Mouse (Mus musculus): ENCODE measurements around the gene Usp20. TPM values are rescaled to one million over a fixed set of nuclear protein-coding genes. Genes with fewer than 3 reads are reported as not detected.

Gene Usp20
- 38.5 TPM for polyA plus RNA-seq (2012; fragmentation: generic; extraction: Trizol)

GRCm38 (mm10) chr2:30981790-30982513, at the start of gene Usp20, which contains the start of gene BC005624:
TSS of gene Usp20 (plus strand) at chr2:30982279.
TSS of gene BC005624 (minus strand) at chr2:30982201.
- TF ChIP-seq POLR2A (IDR thresholded peaks at IDR 0.05; ENCODE audit: insufficient read length, low read depth) (peak; percentile 89), CEBPB (IDR thresholded peaks at IDR 0.05; ENCODE audit: insufficient read depth, poor library complexity, severe bottlenecking) (no peak), MAX (IDR thresholded peaks at IDR 0.05; ENCODE audit: low read depth) (no peak), MYOG (IDR thresholded peaks at IDR 0.05; ENCODE audit: control insufficient read depth in 1 of 3, insufficient read depth in 1 of 3, insufficient read length in 2 of 3, low read depth in 2 of 3) (peak in 2 of 3 experiments; percentile 48 to 61), USF1 (IDR thresholded peaks at IDR 0.05; ENCODE audit: low read depth) (no peak), E2F4 (IDR thresholded peaks at IDR 0.05; ENCODE audit: insufficient read depth) (no peak), TCF12 (IDR thresholded peaks at IDR 0.05; ENCODE audit: insufficient read depth, poor library complexity, severe bottlenecking) (no peak), POLR2AphosphoS2 (IDR thresholded peaks at IDR 0.05; ENCODE audit: insufficient read length, low read depth) (peak; percentile 87), REST (IDR thresholded peaks at IDR 0.05; ENCODE audit: insufficient read depth, insufficient read length) (no peak), TCF3 (IDR thresholded peaks at IDR 0.05; ENCODE audit: insufficient read length, low read depth) (no peak), SRF (IDR thresholded peaks at IDR 0.05; ENCODE audit: control insufficient read depth, insufficient read length, low read depth) (peak; percentile 86), MYOD1 (IDR thresholded peaks at IDR 0.05; ENCODE audit: control insufficient read depth in 1 of 3, insufficient read length in 2 of 3, low read depth in 2 of 3) (peak in 2 of 3 experiments; percentile 32 to 80)
- Histone ChIP-seq H3K4me3 (peak within 1 kb of the TSS; percentile 66), H3K4me2 (ENCODE audit: low read depth) (peak within 1 kb of the TSS; percentile 98)

GRCm38 (mm10) chr2:30933032-30933431, 49.0 kb upstream of the Usp20 start:
- H3ac ChIP-seq (ENCODE audit: control insufficient read depth, insufficient read length), result no peak overlapping the region
- H3K4me3 ChIP-seq, result no peak overlapping the region
- no peaks in the 10 kb centered on the region for H3K79me2 ChIP-seq (ENCODE audit: control insufficient read depth, insufficient read depth)
- H3K36me3 ChIP-seq (ENCODE audit: control insufficient read depth, insufficient read depth), result no peaks in the 10 kb centered on the region
- no peak overlapping the region for H3K4me2 ChIP-seq (ENCODE audit: low read depth)
- no peaks in the 10 kb centered on the region for H3K27me3 ChIP-seq (ENCODE audit: control insufficient read depth, insufficient read depth, insufficient read length)
- TF ChIP-seq CEBPB (IDR thresholded peaks at IDR 0.05; ENCODE audit: insufficient read depth, poor library complexity, severe bottlenecking) (no peak), POLR2AphosphoS2 (IDR thresholded peaks at IDR 0.05; ENCODE audit: insufficient read length, low read depth) (no peak), SRF (IDR thresholded peaks at IDR 0.05; ENCODE audit: control insufficient read depth, insufficient read length, low read depth) (no peak), TCF12 (IDR thresholded peaks at IDR 0.05; ENCODE audit: insufficient read depth, poor library complexity, severe bottlenecking) (no peak), MAX (IDR thresholded peaks at IDR 0.05; ENCODE audit: low read depth) (no peak), POLR2A (IDR thresholded peaks at IDR 0.05; ENCODE audit: insufficient read length, low read depth) (no peak)

More at GRCm38 (mm10) chr2:30981790-30982513, at the start of gene Usp20, which contains the start of gene BC005624:
- Histone ChIP-seq H3ac (ENCODE audit: control insufficient read depth, insufficient read length) (peak within 1 kb of the TSS; percentile 8), H3K79me2 (ENCODE audit: control insufficient read depth, insufficient read depth) (peaks cover 28% of the 10 kb centered on the region), H3K36me3 (ENCODE audit: control insufficient read depth, insufficient read depth) (peaks cover 13% of the 10 kb centered on the region), H3K27me3 (ENCODE audit: control insufficient read depth, insufficient read depth, insufficient read length) (no peaks in the 10 kb centered on the region)

- TF ChIP-seq TCF3 (IDR thresholded peaks at IDR 0.05; ENCODE audit: insufficient read length, low read depth) (no peak), POLR2A (IDR thresholded peaks at IDR 0.05; ENCODE audit: insufficient read length, low read depth) (no peak), USF1 (IDR thresholded peaks at IDR 0.05; ENCODE audit: low read depth) (no peak), TCF12 (IDR thresholded peaks at IDR 0.05; ENCODE audit: insufficient read depth, poor library complexity, severe bottlenecking) (no peak), MYOG (IDR thresholded peaks at IDR 0.05; ENCODE audit: control insufficient read depth in 1 of 3, insufficient read depth in 1 of 3, insufficient read length in 2 of 3, low read depth in 2 of 3) (no peak), SRF (IDR thresholded peaks at IDR 0.05; ENCODE audit: control insufficient read depth, insufficient read length, low read depth) (no peak), CEBPB (IDR thresholded peaks at IDR 0.05; ENCODE audit: insufficient read depth, poor library complexity, severe bottlenecking) (no peak), MAX (IDR thresholded peaks at IDR 0.05; ENCODE audit: low read depth) (no peak), MYOD1 (IDR thresholded peaks at IDR 0.05; ENCODE audit: control insufficient read depth in 1 of 3, insufficient read length in 2 of 3, low read depth in 2 of 3) (no peak), REST (IDR thresholded peaks at IDR 0.05; ENCODE audit: insufficient read depth, insufficient read length) (no peak), POLR2AphosphoS2 (IDR thresholded peaks at IDR 0.05; ENCODE audit: insufficient read length, low read depth) (no peak), E2F4 (IDR thresholded peaks at IDR 0.05; ENCODE audit: insufficient read depth) (no peak)
- H3ac ChIP-seq (ENCODE audit: control insufficient read depth, insufficient read length), result no peak overlapping the region
- no peaks in the 10 kb centered on the region for H3K27me3 ChIP-seq (ENCODE audit: control insufficient read depth, insufficient read depth, insufficient read length)
- no peak overlapping the region for H3K4me2 ChIP-seq (ENCODE audit: low read depth)
- no peaks in the 10 kb centered on the region for H3K36me3 ChIP-seq (ENCODE audit: control insufficient read depth, insufficient read depth)
- H3K4me3 ChIP-seq, result no peak overlapping the region
- H3K79me2 ChIP-seq (ENCODE audit: control insufficient read depth, insufficient read depth), result no peaks in the 10 kb centered on the region
Measured at GRCm38 (mm10) chr2:30933917-30934450, 48.1 kb upstream of the Usp20 start.

GRCm38 (mm10) chr2:30936808-30937207, 45.3 kb upstream of the Usp20 start:
- Histone ChIP-seq H3K27me3 (ENCODE audit: control insufficient read depth, insufficient read depth, insufficient read length) (no peaks in the 10 kb centered on the region), H3K4me2 (ENCODE audit: low read depth) (no peak overlapping the region), H3K36me3 (ENCODE audit: control insufficient read depth, insufficient read depth) (no peaks in the 10 kb centered on the region), H3ac (ENCODE audit: control insufficient read depth, insufficient read length) (no peak overlapping the region), H3K4me3 (no peak overlapping the region), H3K79me2 (ENCODE audit: control insufficient read depth, insufficient read depth) (no peaks in the 10 kb centered on the region)
- TF ChIP-seq MAX (IDR thresholded peaks at IDR 0.05; ENCODE audit: low read depth) (no peak), POLR2AphosphoS2 (IDR thresholded peaks at IDR 0.05; ENCODE audit: insufficient read length, low read depth) (no peak), REST (IDR thresholded peaks at IDR 0.05; ENCODE audit: insufficient read depth, insufficient read length) (no peak)

All from myocyte (in vitro differentiated cells).